Mouse (Mus musculus): ENCODE measurements around the gene Lrrtm1.

Gene Lrrtm1

DNA sequence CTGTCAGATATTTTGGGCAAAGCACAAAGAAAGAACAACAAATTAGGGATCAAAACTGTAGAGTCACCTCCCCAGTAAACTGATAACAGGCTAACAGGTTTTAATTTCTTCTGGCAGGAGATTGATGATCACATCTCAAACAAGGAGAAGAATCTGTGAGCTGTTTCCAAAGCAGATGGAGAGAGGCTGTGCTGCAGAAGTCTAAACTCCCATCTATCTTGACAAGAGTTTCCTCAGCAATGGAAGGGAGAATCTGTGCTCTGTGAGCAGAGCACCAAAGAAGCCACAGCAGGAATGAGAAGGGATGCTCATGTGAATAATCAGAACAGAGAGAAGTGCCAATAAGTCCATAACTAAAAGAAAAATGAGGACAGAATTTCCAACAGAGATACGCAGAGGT, 58.8 kb downstream of the Lrrtm1 start:
- intact Hi-C loops (cut with DNase I), result no loop called here

DNA sequence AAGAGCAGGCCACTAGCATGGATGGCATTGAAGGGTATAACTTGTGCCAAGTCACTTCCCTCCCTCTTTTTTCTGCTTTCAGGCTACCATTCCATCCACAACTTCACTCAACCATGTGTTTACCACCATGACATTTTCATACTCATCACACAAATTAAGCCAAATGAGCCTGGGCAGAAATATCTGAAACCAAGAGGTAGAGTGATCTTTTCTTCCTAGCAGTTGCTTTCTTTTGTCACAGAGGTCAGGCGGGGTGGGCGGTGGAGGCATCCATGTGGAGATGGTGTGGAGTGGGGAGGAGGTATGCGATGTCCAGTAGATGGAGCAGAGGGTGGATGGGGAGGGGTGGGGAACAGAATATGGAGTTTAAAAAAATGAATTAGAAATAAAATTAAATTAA, 64.3 kb downstream of the Lrrtm1 start:
- intact Hi-C loops (cut with DNase I), result no loop called here
